Mouse (Mus musculus): ENCODE results near the gene Dlgap4.

The Dlgap4 gene

DNA sequence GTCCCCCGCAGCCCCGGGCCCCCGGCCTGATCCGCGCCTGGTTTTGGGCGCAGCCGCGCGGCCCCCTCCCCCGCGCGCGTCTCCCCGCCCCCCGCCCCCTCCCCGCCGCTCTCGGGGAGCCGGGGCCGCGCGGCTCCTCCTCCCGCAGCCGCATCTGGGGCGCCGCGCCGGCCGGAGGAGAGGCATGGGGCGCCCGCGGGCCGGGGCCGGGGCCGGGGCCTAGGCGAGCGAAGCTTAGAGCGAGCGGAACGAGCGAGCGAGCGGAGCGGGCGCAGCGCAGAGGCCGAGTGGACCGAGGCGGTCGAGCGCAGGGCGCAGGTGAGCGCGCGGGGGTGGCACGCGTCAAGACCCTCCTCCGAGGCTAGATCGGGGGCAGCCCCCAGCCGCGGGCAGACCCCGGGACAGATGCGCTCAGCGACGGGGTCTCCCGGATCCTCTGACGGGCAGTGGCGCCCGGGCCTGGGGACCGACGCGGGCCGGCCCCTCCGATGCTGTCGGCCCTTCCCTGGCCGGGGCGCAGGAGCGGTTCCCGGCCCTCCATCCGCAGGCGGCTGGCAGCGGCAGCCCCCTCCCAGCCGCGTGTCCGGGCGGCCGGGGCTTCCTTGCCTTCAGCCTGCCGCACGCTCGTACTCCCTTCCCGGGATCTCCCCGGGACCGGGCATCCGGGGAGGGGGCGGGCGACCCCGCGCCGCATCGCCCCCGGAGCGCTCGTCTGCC, at the start of gene Dlgap4:
Dlgap4 (plus strand) TSS at position 165 of the 717 bp plus-strand sequence.
- peak; percentile 63 for DNase-seq (ENCODE audit: low spot score)

DNA sequence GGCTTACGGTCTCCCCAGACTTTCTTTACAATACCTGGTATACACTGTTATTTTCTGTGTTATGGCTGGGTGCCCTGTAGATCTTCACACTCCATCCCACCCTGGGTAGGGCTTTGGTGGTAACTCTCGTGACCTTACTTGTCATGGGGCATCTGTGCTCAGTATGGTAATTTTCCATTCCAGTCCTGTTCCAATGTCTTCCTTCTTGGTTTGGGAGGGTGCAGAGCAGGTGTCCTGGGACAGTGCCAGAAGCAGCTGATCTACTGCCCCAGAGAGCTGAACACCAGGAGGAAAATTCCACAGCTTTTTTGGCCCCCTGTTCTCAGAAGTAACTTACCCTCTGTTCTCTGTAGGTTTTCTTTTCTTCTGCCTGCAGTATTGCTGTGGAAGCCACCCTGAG, 47.0 kb upstream of the Dlgap4 start:
- DNase-seq (ENCODE audit: low spot score): no peak

DNA sequence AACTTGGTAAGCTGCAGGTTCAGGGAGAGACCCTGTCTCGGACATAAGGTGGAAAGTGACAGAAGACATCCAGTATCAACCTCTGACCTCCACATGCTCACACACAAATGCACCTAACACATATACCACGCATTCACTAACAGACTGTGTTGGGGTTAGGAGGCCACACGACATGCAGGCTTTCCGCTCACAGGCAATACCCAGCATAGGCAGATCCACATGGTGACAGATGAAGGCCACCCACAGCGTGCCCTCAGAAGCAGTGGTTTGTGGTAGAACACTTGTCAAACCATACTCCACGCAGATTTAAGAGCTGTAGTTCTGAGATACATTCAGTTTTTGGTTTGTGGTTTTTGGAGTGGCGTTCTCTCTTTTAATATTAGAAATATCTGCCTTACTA, 44.9 kb upstream of the Dlgap4 start:
- DNase-seq (ENCODE audit: low spot score): no peak

DNA sequence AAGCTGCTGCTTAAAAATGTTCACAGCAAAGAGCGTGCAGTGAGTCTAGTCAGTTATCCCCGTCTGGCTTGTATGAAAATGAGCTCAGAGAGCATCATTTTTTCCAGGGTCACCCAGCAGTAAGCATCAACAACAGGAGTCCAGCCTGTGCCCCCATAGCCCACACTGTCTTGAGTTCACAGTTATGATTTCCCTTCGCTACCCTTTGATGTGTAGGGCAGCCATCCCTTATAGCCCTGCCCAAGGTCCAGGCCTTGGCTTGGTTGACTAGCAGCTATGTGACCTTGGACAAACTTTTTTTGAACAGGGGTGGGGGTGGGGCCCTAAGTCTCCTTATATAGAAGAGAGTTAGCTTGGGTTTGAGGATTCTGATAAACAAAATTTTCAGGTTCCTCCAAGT, 44.2 kb upstream of the Dlgap4 start:
- no peak for DNase-seq (ENCODE audit: low spot score)

DNA sequence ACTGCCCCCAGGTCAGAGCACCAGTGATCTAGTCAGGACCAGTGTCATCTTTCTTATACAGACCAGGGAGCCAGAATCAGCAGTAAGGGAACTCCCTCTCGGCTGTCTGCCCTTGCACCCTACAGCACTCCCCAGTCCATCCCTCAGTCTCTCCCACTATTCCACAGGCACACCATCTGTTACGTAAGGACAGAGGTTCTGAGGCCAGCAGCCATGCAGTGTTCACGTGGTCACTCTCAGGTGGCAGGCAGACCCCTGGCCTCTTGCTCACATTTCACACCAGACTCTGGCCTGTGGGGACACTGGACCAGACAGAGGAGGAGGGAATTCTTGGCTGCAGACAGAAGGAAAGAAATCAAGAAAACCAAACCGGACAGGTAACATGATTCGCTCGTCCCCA, 42.0 kb upstream of the Dlgap4 start:
- DNase-seq (ENCODE audit: low spot score): no peak

DNA sequence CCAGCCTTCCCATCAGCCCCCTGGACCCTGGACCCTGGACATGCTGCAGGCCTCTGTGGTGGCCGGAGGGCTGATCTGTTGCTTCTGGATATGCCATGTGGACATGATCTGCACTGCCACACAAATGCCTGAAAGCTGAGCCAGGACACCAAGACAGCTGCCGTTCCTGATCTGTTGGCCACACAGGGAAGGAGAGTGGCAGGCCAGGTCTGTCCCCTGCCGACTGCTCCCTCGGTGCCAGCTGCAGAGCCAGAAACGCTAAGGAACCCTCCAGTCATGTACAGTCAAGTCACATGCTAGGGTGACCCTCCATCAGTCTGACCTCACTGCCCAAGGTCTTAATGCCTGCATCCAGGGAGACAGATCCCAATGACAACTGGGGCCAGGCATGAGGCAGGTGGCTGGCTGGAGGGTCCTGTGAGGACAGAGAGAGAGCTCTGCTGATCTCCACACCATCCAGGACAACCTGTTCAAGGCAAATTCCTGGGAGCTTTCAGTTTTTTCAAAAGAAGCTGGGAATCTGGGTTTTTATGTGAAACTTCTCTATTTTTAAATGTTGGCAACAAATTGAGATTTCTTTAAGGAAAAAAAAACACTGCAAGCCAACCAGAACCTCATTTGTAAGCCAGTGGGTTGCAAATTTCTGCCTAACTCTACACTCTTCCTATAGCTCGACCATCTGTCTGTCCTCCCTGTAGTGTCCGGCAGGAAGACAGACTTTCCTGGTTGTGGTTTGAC, 36.5 kb upstream of the Dlgap4 start:
- DNase-seq (ENCODE audit: low spot score): no peak

DNA sequence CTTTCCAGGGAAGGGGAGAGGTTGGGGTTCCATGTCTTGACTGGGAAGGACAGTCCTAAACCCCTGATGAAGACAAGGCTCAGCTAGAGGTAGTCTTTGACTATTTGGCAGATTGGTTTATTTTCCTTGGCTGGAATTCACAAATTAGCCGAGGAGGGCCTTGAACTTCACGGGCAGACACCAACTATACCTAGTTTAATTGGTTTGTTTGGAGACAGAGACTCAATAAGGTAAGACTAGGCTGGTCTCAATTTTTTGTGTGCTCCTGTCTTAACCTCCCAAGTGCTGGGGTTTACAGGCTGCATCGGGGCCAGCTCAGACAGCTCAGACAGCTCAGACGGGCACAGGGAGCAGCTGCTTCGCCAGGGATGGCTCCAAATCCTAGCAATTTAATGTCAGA, 33.0 kb upstream of the Dlgap4 start:
- no peak for DNase-seq (ENCODE audit: low spot score)

DNA sequence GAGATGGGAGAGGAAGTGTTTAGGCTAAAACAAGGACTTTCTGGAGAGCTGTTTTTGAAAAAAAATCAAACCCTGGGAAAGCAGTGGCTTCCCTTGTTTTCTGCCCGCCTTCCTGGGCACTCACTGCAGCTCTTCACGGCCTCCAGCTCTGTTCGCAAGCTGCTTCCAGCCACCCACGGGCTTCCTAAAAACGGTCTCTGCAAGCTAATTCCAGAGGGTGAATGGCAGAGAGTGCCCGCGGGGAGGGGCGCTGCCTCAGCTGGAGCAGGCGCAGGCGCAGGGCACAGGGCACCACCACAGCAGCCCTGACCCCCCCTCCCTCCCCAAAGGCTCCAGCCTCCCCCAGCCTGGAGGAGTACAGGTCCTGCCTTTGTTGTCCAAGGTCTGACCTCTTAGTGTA, 32.3 kb upstream of the Dlgap4 start:
- DNase-seq (ENCODE audit: low spot score): no peak

DNA sequence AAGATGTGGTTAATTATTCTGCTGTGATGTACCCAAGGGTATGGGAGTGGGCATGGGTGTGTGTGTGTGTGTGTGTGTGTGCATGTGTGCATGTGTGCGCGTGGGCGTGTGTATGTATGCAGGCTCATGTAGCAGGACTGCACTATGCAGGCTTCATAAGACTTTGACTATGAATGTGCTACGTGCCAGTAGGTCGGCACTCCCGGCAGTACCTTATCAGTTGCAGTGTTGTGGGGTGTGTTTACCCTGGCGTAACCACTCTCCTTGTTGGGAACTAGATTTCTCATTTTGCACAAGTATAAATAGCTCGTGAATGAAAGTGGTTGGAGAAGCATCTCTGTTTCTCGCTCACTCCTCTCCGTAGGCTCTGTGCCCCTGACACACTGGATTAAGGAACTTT, 30.6 kb upstream of the Dlgap4 start:
- DNase-seq (ENCODE audit: low spot score): no peak

DNA sequence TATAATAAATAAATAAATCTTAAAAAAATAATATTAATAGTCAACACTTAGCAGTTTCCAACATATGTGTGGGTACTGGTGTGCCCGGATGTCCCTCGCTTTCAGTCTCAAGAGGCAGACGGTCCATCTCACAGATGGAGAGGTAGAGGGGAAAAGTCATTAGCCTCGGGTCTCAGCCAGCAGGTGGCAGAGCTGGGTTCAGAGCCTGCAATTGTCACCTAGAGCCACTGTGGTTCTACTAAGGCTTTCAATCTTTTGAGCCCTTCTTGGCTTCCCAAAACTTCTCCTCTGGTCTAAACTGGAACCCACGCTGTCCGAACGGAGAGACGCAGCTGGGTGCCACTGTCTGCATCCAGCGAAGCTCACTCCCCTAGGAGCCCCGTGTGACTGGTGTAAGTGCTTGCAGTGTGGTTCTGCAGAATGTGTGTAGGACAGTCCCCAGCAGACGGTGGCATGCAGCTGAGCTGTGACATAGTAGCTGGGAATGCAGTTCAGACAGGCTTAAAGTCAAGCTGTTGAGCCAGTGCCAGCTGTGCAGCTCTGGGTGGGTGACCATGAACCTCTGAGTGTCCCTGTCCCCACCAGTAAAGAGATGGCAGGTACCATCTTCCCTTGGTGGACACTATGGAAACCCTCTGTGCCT, 29.2 kb upstream of the Dlgap4 start:
- peak; percentile 31 for DNase-seq (ENCODE audit: low spot score)

DNA sequence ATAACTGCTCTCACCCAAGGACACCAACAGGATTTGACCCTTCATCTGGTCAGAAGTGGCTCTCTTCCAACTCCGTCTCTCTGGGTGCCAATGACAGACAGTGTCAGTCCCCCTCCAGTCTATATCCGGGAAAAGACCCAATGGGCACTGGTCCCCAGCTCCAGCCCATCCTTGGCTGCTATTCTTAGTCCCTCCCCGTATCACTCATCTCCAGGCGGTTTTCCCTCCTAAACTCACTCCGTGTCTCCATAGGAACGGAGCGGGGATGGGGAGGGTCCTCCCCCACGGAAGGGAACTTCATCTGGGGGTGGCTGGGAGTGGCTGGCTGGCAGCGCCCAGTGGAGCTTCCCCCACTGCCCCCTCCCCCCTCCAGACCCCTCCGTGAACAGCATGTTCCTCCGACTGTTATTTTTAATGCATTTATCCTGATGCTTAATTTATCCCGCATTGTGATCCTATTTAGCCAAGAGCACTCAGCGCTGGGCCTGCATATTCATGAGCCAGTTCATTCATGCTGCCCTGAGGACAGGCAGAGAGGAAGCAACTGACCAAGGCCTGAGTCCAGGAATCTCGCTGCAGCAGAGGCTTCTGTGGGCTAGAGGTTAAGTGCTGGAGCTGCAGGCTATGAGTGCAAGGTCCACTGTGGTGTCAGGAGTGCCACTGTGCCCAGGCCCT, 28.6 kb upstream of the Dlgap4 start:
- DNase-seq (ENCODE audit: low spot score): peak; percentile 27

DNA sequence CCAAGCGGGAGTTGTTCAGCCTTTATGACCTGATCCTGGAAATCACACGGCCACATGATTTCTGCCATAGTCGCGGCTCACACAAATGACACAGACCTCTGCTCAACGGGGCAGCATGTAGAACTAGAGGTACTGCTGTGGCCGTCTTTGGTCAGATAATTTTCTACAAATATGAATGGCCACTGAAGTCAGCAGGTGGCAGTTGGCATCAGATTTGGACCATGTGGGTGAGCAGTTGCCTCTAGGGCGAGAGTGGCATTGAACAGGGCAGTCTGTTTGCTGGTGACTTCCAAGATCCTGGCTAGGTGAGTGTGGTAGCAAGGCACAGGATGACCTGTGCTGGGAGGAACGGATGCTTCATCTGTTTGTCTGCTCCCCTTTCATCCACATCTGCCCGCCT, 24.0 kb upstream of the Dlgap4 start:
- no peak for DNase-seq (ENCODE audit: low spot score)

DNA sequence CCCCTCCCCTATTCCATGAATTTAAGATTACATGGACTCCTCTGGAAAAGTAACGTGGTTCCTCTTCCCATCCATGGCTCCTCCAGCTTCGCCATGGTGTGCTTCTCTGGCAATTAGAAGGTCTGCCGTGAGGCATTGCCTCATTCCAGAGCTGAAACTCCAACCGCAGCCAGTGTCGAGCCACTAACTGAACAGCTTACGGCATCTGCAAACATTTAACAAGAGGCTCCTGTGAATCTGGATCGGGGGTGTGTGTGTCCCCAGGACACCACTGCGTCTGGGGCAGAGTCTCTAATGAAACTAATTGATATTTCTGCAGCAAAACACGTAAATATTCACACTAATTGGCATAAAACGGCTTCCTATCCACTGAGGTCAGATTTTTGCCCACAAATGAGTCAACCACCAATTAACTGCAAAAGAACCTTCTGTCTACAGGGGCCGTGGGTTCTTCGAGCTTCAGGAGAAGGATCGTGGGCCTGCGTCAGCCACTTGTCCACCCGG, 18.5 kb upstream of the Dlgap4 start:
- DNase-seq (ENCODE audit: low spot score): no peak

DNA sequence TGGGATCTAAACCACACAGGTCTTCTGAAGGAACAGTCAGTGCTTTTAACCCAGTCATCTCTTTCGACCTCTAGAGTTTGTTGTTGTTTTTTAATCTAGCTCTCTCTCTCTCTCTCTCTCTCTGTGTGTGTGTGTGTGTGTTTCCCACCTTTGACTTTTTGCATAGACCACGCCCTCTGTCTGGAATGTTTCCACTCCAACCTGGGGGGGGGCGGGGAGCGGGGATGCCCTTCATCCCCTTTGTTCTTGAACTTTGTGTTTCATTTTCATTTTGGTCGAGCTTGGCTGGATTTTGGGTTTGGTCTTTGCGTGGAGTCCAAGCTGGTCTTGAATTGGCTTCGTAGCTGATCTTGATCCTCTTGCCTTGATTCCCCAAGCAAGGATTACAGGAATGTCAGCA, 10.9 kb upstream of the Dlgap4 start:
- no peak for DNase-seq (ENCODE audit: low spot score)

DNA sequence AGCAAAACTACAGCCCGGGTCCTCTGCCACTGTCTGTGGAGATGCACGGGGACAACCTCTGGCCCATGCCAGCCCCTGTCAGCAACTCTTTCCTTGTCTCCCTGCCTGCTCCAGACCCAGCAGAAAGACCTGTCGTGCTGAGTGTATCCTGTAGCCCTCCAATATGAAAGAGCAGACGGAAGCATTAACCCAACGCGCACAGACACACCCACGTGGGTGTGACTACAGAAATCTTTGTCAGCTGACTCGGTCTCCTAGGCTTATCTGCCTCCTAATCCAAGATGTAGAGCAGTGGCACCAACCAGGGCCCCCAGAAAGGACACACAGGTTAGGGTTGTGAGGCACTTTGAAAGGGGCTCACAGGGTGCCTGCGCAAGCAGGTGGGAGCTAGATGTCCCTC, 9.8 kb upstream of the Dlgap4 start:
- no peak for DNase-seq (ENCODE audit: low spot score)

DNA sequence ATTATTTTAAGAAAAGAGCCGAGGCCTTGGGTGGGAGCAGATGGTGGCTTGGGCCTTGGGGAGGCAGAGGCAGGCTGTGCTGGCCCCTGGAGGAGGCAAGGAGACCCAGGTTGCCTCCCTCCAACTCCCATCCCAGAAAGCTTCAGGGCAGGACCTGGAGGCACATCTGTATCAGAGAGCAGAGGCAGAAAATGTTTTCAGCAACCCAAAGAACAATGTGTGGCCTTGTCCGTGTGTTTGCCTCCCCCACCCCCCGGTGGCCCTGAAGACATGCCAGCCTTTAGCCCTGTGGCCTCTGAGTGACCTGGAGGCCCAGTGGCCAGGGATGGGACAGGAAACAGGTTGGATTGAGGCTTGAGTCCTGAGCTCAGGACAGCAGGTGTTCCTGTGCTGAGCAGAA, 8.4 kb upstream of the Dlgap4 start:
- DNase-seq (ENCODE audit: low spot score): no peak

DNA sequence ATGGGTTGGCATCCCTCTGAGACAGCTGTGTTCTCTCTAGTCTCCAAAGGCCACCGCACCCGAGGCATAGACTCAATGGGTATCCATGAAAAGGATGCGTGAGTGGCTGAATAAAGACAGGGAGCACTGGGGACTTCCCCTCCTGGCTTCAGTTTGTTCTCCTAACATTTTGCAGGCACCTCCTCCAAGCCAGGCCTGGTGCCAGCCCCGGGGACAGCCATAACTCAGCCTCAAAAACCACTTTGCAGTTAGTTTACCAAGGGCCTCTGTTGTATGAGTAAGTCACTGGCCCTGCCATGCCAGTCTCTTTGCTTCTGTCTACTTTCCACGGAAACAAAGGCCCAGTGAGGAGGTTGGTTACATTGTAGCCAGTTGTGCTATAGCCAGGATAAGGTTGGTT, 7.5 kb upstream of the Dlgap4 start:
- DNase-seq (ENCODE audit: low spot score): no peak

DNA sequence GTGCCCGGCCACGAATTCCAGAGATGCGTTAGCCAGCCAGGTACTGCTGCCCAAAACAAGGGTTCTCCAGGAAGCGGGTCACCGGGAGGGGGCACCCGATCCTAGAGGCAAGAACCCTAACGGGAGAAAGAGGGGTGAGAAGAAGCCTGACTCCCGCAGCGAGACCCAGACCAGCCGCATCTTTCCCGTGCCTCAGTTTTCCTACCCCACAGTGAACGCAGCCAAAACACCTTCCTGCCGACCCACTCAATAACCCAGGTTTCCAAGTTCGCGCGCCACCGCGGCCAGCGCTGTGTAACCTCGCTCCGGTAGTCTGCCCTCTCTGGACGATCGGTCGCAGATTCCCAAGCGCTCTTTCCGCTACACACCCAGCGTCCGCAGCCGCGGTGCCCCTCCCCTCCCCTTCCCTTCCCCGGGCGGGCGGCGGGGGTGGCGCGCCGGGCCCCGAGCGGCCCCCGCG, 394 bp upstream of the Dlgap4 start:
- DNase-seq (ENCODE audit: low spot score): peak; percentile 67

DNA sequence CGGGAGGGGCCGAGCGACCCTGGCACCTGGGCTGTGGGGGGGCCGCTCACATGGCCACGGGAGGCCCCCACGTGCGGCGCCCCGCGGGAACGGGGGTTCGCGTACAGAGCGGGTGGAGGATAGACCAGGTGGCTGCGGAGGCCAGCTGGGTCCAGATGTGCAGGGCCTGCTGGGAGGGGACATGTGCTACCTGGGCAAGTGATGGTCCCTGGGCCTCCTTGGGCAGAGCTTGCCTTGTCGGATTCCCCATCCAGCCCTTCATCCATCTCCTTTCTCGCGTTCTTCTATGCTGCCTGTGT, 702 bp downstream of the Dlgap4 start:
- no peak for DNase-seq (ENCODE audit: low spot score)

DNA sequence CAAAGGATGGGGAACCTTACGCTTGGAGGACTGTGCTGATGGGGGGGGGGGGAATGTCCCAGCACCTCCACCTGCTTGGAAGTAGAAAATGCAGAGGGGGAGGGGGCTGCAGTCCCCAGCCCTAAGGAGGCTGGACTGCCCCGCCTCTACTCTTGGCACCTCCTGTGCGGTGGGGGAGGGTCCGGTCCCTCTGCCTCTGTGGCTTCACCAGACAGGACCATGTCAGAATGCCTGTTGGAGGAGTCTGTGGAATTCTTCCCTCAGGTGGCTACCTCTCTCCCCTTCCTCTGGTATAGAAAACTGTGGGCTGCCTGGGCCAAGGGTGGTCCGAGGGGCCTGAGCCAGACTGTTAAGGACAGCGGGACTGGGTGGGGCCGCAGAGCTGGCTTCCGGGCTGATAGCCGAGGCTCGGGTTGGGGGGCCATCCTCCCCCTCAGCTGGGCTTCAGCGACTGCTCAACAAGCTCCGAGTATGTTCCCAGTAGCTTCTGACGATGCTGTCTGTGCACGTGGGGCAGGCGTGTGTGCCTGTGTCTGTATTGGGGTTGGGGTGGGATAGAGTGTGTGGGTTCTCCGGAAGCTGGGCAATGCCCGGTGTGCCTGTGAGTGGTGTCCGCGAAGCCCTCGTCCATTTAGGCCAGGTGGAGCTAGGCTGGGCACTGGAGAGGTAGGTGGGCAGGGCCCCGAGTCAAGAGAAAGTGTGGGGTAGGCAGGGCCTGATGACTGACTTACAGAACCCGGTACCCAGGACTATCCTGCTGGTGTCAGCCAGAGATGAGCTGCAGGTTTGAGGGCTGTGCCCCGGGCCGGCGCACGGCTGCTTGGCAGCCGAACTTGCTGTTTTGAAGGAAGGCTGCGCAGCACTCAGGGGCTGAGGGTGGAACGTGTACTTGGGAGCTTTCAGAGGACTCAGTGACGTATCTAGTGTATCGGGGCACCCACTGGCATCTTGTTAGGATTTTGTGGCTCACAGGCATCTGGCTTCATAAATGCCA, 1.5 kb downstream of the Dlgap4 start:
- DNase-seq (ENCODE audit: low spot score): no peak

DNA sequence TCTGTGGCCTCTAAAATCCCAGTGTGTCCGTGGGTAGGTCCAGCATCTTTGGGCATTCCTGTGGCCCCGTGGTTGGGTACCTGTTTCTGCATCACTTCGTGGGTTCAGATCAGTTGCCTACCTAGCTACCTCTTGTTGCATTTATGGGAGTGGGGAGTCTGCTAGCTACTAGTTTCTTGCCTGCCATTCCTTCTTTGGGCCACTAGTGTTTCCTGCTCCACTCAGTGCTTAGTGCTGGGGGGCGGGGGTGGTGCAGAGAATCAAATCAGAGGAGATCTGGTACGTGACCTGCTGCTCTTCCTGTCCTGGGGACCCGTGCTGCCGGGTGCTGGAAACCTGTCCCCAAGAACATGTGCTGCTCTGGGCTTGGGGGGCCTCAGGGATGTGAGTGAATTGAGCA, 3.0 kb downstream of the Dlgap4 start:
- no peak for DNase-seq (ENCODE audit: low spot score)
